Mouse (Mus musculus) layer of hippocampus, adult 8-10 months (tissue): ENCODE data around the gene Htr1b. TPM values are rescaled to one million over a fixed set of nuclear protein-coding genes. Genes with fewer than 3 reads are reported as not detected.

ENCODE experiments used
- DNase-seq, 2 experiments: peaks; one replicate each; pipeline ENCODE4 v3.0.0; 2022; ENCODE audit warnings: low spot score in 2 of 2
- total RNA-seq, 4 experiments: library from RNA; stranded (reverse); gene quantifications; 2 replicates each; pipeline ENCODE4 v1.2.4; 2022

Gene Htr1b
- 10 to 100 TPM in 3 of 4 experiments, 1 to 10 TPM in 1; 9.8 to 13.8 (median 12.3) TPM for total RNA-seq

- peak; percentile 23 to 24 for DNase-seq
Observed at GRCm38 (mm10) chr9:81633437-81633973, at the start of gene Htr1b. Gene Htr1b (minus strand): TSS chr9:81633828.

GRCm38 (mm10) chr9:81676716-81677115 lies 43.1 kb upstream of the Htr1b start:
- DNase-seq, result no peak

DNA sequence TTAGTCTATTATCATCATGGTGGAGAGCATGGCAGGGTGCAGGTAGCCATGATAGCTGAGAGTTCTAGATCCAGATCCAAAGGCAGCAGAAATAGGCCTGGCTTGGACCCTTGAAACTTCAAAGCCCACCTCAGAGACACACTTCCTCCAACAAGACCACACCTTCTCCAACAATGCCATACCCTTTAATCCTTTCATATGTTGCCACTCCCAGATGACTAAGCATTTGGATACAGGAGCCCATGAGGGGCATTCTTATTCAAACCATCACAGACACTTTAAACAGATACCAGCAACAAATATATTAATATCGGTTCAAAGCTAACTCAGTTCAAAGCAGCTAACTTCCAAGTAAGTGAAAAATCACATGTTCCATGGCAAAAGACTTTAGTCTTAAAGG lies 3.9 kb upstream of the Htr1b start:
- no peak for DNase-seq

- DNase-seq, result no peak
Observed at GRCm38 (mm10) chr9:81635109-81635508, 1.5 kb upstream of the Htr1b start.

- DNase-seq, result no peak
Observed at GRCm38 (mm10) chr9:81634163-81634562, 535 bp upstream of the Htr1b start.

DNA sequence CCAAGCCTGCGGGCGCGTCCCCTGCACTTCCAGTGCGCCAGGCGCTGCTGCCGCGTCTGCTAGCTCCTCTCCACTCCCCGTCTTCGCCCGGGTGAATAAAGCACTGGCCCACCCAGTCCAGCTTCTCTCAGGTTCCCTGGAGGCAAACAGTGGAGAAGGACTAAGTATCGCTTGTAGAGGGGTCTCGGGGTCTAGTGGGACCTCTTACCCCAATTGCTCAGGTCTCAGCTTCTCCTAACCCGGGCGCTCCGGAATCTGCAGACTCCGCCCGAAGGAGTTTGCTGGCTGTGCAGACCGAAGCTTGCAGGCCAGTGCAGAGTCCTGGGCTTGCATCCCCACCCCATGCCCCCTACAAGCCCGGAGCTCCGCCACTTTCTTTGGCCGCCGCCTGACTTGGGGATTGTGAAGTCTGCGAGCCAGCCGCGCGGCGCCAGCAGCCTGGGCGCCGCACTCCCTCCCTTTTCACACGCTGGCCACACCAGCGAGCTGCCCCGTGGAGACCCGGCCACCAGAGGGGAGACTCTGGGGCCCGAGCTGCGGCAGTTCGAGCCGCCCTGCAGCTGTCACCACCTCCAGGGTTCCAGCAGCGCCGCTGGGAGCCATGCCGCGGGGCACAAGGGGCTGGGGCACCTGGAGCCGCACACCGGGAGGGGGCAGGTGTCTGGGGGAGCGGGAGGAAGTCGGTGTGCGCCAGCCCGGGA lies 742 bp downstream of the Htr1b start:
- no peak for DNase-seq

DNA sequence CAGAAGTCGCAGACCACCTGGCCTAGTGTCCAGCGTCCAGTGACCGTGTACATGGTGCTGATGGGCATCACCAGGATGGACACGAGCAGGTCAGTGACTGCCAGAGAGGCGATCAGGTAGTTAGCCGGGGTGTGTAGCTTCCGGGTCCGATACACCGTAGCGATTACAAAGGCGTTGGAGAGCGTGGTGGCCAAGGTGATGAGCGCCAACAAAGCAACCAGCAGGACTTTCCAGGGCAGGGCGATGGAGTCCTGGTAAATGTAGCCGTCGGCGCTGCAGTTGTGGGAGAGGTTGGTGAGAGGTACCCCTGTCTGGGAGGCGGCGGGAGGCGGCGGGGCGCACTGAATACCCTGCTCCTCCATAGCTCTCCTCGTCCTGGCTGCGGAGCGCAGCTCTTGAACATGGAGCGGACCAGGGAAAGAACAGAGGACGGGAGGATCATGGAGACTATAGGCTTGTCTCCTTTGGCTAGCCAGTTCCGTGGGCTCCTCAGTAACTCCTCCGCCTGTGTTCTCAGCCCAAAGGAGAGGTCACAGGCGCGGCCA lies 1.4 kb downstream of the Htr1b start:
- DNase-seq, result no peak

DNA sequence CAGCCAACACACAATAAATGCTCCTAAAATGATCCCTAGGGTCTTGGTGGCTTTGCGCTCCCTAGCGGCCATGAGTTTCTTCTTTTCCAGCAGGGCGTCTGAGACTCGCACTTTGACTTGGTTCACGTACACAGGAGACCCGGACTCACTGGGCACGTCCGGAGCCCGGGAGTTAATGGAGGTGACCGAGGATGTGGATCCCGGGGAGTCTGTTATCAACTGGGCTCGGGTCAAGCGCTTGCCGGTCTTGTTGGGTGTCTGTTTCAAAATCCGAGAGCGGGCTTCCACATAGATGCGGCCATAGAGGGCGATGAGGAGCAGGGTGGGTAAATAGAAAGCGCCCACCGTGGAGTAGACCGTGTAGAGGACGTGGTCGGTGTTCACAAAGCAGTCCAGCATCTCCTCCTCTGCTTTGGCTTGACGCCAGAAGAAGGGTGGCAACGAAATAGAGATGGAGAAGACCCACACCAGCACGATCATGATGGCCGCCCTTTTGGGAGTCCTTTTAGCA lies 2.0 kb downstream of the Htr1b start:
- DNase-seq, result peak; percentile 15 to 17

GRCm38 (mm10) chr9:81626899-81627606 lies 6.6 kb downstream of the Htr1b start:
- peak; percentile 48 to 79 for DNase-seq

GRCm38 (mm10) chr9:81625898-81626297 lies 7.7 kb downstream of the Htr1b start:
- DNase-seq, result peak; percentile 5 to 16

- DNase-seq, result no peak
Observed at GRCm38 (mm10) chr9:81622873-81623272, 10.8 kb downstream of the Htr1b start.

DNA sequence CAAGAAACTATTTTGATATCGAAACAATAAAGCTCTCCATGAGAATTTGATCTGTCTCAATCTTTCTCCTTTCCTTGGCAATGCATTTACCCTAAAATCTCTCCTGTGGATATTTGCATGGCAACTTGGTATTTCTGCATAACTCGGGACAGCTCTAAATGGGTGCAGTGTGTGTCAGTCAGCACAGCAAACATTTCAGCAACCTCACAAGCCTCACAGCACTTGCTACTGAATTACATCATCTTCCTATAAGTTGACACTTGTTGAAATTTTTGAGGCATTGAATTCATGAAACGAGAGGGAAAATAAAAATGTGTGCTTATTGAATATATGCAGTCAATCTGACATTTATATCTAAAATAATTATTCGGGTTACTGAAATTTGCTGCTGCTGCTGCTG lies 22.6 kb downstream of the Htr1b start:
- DNase-seq, result no peak

Other genes with a start within 250 kb of the Htr1b start
- 1 to 10 TPM in 3 of 4 experiments, under 1 TPM in 1; 0.81 to 2.1 (median 1.5) TPM for gene Mei4, start 229.8 kb upstream of the Htr1b start, total RNA-seq